Mouse (Mus musculus): ENCODE results near the gene Tnfsf13. TPM values are rescaled to one million over a fixed set of nuclear protein-coding genes. Genes with fewer than 3 reads are reported as not detected.

The Tnfsf13 gene
- total RNA-seq, 1 experiment: 8.6 TPM

DNA sequence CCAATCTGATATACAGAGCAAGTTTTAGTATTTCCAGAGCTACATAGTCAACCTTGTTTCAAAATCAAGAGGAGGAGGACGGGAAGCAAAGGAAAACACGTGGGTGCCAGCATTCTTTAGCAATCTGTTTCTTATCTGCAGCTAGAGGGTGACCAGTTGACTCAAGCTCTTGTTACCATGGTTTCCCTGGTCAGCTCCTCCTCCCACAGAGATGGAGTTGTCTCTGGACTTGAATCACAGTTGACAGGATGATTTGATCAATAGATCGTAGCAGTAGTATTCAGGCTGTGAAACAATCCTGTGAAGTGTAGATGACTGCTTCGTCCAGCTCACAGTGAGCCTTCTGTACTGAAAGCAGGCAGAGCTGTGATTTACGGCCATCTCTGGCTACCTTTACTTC lies 30.3 kb upstream of the Tnfsf13 start:
- in situ Hi-C loops (cut with MboI; ENCODE audit: low sequenced_read_pairs in 2 of 2, unreplicated experiment in 2 of 2): loop anchor here in 1 of 2 experiments (10.0 kb wide), 1 partner anchor 61 kb away; the partner anchor contains the start of gene Sox15
- no peak overlapping the region for H3K27ac ChIP-seq (ENCODE audit: insufficient read depth, low read depth, low read length, poor library complexity, severe bottlenecking)
- DNase-seq (ENCODE audit: low read depth, low spot score): no peak
- no peaks in the 10 kb centered on the region for H3K9me3 ChIP-seq (ENCODE audit: control insufficient read depth, insufficient read depth, low read depth, low read length)
- no peaks in the 10 kb centered on the region for H3K36me3 ChIP-seq (ENCODE audit: control insufficient read depth, insufficient read depth, low read length, poor library complexity, severe bottlenecking)
- no peak overlapping the region for H3K4me3 ChIP-seq (ENCODE audit: insufficient read depth in 1 of 2, low read depth in 1 of 2, low read length in 2 of 2, poor library complexity in 1 of 2, severe bottlenecking in 1 of 2)
- TF ChIP-seq HCFC1 (IDR thresholded peaks at IDR 0.05; ENCODE audit: borderline replicate concordance, insufficient read depth, low read length) (no peak), ZNF384 (IDR thresholded peaks at IDR 0.05; ENCODE audit: low read depth, low read length) (peak; percentile 69)
- H3K9ac ChIP-seq (ENCODE audit: insufficient read depth, low read depth, low read length, poor library complexity, severe bottlenecking): no peak overlapping the region
- peaks cover 1 to 10% of the 10 kb centered on the region in 2 experiments; a peak in 3 of 4 replicates for H3K4me1 ChIP-seq (ENCODE audit: control insufficient read depth in 2 of 2, insufficient read depth in 2 of 2, low read length in 2 of 2, poor library complexity in 1 of 2)

GRCm38 (mm10) chr11:69715482-69715881 lies 29.9 kb upstream of the Tnfsf13 start:
- H3K4me3 ChIP-seq (ENCODE audit: insufficient read depth in 1 of 2, low read depth in 1 of 2, low read length in 2 of 2, poor library complexity in 1 of 2, severe bottlenecking in 1 of 2): peak overlapping the region in 1 of 2 experiments; percentile 59; a peak in 2 of 4 replicates
- no peaks in the 10 kb centered on the region for H3K9me3 ChIP-seq (ENCODE audit: control insufficient read depth, insufficient read depth, low read depth, low read length)
- peak; percentile 87 for DNase-seq (ENCODE audit: low read depth, low spot score)
- in situ Hi-C loops (cut with MboI; ENCODE audit: low sequenced_read_pairs in 2 of 2, unreplicated experiment in 2 of 2): loop anchor here in 1 of 2 experiments (10.0 kb wide), 1 partner anchor 61 kb away; the partner anchor contains the start of gene Sox15
- peak overlapping the region; percentile 63 for H3K9ac ChIP-seq (ENCODE audit: insufficient read depth, low read depth, low read length, poor library complexity, severe bottlenecking)
- peaks cover 1 to 12% of the 10 kb centered on the region in 2 experiments; a peak in 3 of 4 replicates for H3K4me1 ChIP-seq (ENCODE audit: control insufficient read depth in 2 of 2, insufficient read depth in 2 of 2, low read length in 2 of 2, poor library complexity in 1 of 2)
- peak overlapping the region; percentile 88 for H3K27ac ChIP-seq (ENCODE audit: insufficient read depth, low read depth, low read length, poor library complexity, severe bottlenecking)
- H3K36me3 ChIP-seq (ENCODE audit: control insufficient read depth, insufficient read depth, low read length, poor library complexity, severe bottlenecking): no peaks in the 10 kb centered on the region
- no peak for TF ChIP-seq MAFK (IDR thresholded peaks at IDR 0.05; ENCODE audit: insufficient read depth, low read depth, low read length)
- peak; percentile 91 for TF ChIP-seq ZC3H11A (IDR thresholded peaks at IDR 0.05; ENCODE audit: borderline replicate concordance, low read depth, low read length)
- 0 out of 2 replicates have a peak, but pooled peaks have one; percentile 61 for TF ChIP-seq HCFC1 (IDR thresholded peaks at IDR 0.05; ENCODE audit: borderline replicate concordance, insufficient read depth, low read length)
- no peak for TF ChIP-seq CHD2 (IDR thresholded peaks at IDR 0.05; ENCODE audit: low read depth, low read length)
- TF ChIP-seq ZNF384 (IDR thresholded peaks at IDR 0.05; ENCODE audit: low read depth, low read length): peak; percentile 50; the same call in 1 of the 2 replicates

- in situ Hi-C loops (cut with MboI; ENCODE audit: low sequenced_read_pairs in 2 of 2, unreplicated experiment in 2 of 2): loop anchor here in 1 of 2 experiments (10.0 kb wide), 1 partner anchor 60 kb away; the partner anchor contains the start of gene Sox15
- Histone ChIP-seq H3K27ac (ENCODE audit: insufficient read depth, low read depth, low read length, poor library complexity, severe bottlenecking) (peak overlapping the region; percentile 88), H3K9me3 (ENCODE audit: control insufficient read depth, insufficient read depth, low read depth, low read length) (no peaks in the 10 kb centered on the region), H3K4me1 (ENCODE audit: control insufficient read depth in 2 of 2, insufficient read depth in 2 of 2, low read length in 2 of 2, poor library complexity in 1 of 2) (peaks cover 1 to 14% of the 10 kb centered on the region in 2 experiments; a peak in 3 of 4 replicates), H3K9ac (ENCODE audit: insufficient read depth, low read depth, low read length, poor library complexity, severe bottlenecking) (peak overlapping the region; percentile 63), H3K36me3 (ENCODE audit: control insufficient read depth, insufficient read depth, low read length, poor library complexity, severe bottlenecking) (no peaks in the 10 kb centered on the region), H3K4me3 (ENCODE audit: insufficient read depth in 1 of 2, low read depth in 1 of 2, low read length in 2 of 2, poor library complexity in 1 of 2, severe bottlenecking in 1 of 2) (peak overlapping the region in 1 of 2 experiments; percentile 59; a peak in 2 of 4 replicates)
- DNase-seq (ENCODE audit: low read depth, low spot score): no peak
- TF ChIP-seq ZNF384 (IDR thresholded peaks at IDR 0.05; ENCODE audit: low read depth, low read length): no peak
- no peak for TF ChIP-seq CHD2 (IDR thresholded peaks at IDR 0.05; ENCODE audit: low read depth, low read length)
- no peak for TF ChIP-seq MAFK (IDR thresholded peaks at IDR 0.05; ENCODE audit: insufficient read depth, low read depth, low read length)
- TF ChIP-seq ZC3H11A (IDR thresholded peaks at IDR 0.05; ENCODE audit: borderline replicate concordance, low read depth, low read length): no peak
- TF ChIP-seq HCFC1 (IDR thresholded peaks at IDR 0.05; ENCODE audit: borderline replicate concordance, insufficient read depth, low read length): no peak
These were observed 29.2 kb upstream of the Tnfsf13 start for GRCm38 (mm10) chr11:69714636-69715329.

- Histone ChIP-seq H3K4me3 (ENCODE audit: insufficient read depth in 1 of 2, low read depth in 1 of 2, low read length in 2 of 2, poor library complexity in 1 of 2, severe bottlenecking in 1 of 2) (peak overlapping the region; percentile 7 to 41; a peak in 1 of 4 replicates), H3K9me3 (ENCODE audit: control insufficient read depth, insufficient read depth, low read depth, low read length) (no peaks in the 10 kb centered on the region), H3K4me1 (ENCODE audit: control insufficient read depth in 2 of 2, insufficient read depth in 2 of 2, low read length in 2 of 2, poor library complexity in 1 of 2) (peaks cover 9 to 20% of the 10 kb centered on the region in 2 experiments), H3K27ac (ENCODE audit: insufficient read depth, low read depth, low read length, poor library complexity, severe bottlenecking) (peak overlapping the region; percentile 79), H3K36me3 (ENCODE audit: control insufficient read depth, insufficient read depth, low read length, poor library complexity, severe bottlenecking) (no peaks in the 10 kb centered on the region), H3K9ac (ENCODE audit: insufficient read depth, low read depth, low read length, poor library complexity, severe bottlenecking) (peak overlapping the region; percentile 55; the same call in 1 of the 2 replicates)
- TF ChIP-seq HCFC1 (IDR thresholded peaks at IDR 0.05; ENCODE audit: borderline replicate concordance, insufficient read depth, low read length) (no peak), CHD2 (IDR thresholded peaks at IDR 0.05; ENCODE audit: low read depth, low read length) (no peak), ZC3H11A (IDR thresholded peaks at IDR 0.05; ENCODE audit: borderline replicate concordance, low read depth, low read length) (no peak), MAFK (IDR thresholded peaks at IDR 0.05; ENCODE audit: insufficient read depth, low read depth, low read length) (peak; percentile 98), ZNF384 (IDR thresholded peaks at IDR 0.05; ENCODE audit: low read depth, low read length) (no peak)
- DNase-seq (ENCODE audit: low read depth, low spot score): no peak
- in situ Hi-C loops (cut with MboI; ENCODE audit: low sequenced_read_pairs in 2 of 2, unreplicated experiment in 2 of 2): loop anchor here in 1 of 2 experiments (10.0 kb wide), 1 partner anchor 58 kb away; the partner anchor contains the start of gene Sox15
These were observed 27.5 kb upstream of the Tnfsf13 start for GRCm38 (mm10) chr11:69712954-69713672.
